Mouse (Mus musculus): ENCODE results near the gene Slc24a3.

The Slc24a3 gene

DNA sequence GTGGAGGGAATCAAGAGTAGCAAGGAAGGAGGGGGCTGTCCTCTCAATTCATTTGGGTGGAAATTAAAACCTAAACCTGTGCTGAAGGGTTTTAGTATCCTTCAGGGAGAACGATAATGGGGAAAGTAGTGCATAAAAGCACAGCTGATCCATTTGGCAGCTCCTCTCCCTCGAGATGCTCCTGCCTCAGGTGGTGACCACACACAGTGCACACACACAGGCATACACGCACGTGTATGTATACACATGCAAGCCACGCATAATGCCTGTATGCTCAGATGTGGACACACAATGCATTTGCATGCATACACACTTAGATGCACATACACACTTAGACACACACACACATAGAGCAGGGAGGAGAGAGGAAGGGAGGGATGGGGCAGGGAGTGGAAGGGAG, 206.2 kb downstream of the Slc24a3 start:
- DNase-seq, result no peak

DNA sequence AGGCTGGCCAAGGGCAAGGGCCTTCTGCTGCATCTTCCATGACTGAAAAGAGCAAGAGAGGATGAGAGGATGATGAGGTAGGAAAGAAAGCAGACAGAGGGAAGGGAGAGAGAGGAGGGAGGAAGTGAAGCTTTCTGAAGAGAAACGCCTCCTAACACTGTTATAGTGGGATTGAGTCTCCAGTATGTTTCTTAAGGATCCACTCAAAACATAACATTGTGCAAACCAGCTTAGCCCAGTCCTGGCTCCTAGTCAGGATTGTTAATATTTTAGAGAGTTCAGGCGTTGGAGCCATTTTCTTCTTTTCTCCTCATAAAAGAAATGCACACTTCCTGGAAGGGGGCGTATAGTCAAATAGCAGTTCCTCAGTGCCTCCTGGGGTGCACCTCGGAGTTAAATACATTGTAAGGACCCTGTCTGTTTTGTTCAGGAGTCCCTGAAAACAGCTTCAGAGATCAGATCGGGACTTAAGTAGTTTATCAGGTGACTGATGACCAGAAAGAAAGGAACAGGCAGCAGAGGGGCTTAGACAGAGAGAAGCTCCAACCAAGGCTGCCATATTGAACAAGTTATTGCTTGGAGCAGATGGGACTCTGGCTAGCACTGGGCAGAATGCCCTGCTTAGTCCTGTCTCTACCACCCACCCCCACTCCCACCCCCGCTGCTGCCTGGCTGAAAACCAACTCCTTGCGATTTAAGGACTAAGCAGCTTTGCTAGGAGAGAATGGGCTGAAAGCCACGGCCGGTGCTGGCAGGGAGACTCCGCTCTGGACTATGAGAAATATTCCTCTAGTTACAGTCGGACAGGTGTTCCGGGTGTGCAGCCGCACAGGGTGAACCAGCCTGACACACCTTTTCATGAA, 215.6 kb downstream of the Slc24a3 start:
- no peak for DNase-seq

DNA sequence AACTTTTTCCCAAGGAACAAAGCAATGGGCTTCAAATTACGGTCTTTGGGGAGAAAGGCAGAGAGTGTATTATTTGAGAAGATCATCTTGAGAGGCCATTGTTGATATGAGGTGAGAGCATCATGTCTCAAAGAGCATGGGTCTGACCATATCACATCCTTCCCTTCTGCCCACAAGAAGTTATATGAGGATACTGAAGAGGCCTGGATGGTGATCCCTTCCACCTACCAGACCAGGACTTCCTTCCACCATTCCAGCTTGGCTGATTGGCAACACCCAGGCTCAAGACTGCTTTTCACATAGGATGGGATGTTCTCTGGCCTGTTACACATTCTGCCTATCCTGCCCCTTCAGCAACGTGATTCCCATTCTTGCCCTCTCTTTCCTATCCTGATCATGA, 216.7 kb downstream of the Slc24a3 start:
- DNase-seq, result no peak

DNA sequence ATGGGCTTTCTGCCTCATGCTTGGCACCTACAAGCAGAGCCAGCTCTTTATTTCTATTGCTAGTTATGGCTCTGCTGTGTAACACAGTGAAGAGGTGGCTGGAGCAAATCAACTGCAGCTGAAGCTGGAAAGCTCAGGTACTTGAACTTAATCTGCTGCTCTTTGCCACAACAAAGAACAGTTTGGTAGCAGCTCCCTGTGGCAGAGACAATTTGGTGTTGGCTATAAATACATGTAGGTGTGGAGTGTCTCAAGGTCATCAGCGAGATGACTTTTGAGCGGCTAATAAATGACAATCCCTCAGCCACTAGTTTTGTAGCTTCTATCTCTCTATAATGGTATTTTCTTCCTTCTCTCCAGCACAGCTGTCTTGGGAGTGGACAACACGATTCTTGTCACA, 217.7 kb downstream of the Slc24a3 start:
- DNase-seq, result no peak

DNA sequence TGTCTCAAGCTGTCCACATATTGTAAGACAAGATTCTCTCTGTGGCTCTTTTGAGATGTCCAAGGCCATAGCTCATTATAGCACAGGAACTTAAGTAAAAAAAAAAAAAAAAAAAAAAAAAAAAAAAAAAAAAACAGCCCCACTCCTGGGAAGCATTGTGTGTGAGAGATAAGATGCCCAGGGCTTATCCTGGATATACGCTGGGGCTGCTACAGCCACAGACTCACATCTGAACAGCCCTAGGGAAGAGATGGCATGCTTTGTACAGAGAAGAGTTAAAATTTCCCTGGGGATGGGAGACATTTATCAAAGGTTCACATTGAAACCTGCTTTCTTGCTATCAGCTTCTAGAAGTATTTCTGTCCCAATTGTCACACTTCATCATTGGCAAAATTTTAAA, 218.2 kb downstream of the Slc24a3 start:
- no peak for DNase-seq

DNA sequence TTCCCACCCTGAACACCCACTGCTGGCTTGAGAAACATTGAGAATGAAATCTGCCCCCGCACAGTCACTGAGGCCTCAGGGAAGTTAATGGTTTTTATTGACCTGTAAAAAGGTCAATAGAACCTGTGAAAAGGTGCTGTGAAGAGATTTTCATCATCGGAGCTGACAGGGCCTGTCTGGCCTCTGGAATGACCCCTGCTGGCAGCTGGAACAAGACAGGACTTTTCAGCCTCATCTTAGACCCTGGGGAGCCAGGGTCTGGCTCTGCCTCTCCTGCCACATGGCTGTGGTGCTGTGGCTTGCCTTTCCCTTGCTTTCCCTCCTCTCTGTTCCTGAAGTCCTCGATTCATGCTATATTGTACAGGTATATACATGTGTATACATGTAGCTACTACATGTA, 228.2 kb downstream of the Slc24a3 start:
- no peak for DNase-seq

DNA sequence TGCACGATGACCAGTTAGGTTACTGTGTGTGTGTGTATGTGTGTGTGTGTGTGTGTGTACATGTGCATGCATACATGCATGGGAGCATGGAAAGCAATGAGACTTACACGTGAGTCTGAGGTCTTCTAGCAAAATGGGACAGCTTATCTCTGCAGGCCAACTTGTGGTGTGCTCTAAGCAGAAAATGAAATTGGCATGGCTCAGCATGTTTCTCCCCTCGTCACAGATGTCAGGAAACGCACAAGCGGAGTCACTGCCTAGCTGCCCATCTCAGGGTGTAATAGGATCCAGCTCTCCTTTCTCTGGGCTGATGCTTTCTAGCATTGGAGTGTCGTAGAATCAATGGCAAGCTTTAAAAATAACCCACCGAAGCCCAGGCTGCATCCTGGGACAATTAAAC, 229.0 kb downstream of the Slc24a3 start:
- DNase-seq, result no peak

DNA sequence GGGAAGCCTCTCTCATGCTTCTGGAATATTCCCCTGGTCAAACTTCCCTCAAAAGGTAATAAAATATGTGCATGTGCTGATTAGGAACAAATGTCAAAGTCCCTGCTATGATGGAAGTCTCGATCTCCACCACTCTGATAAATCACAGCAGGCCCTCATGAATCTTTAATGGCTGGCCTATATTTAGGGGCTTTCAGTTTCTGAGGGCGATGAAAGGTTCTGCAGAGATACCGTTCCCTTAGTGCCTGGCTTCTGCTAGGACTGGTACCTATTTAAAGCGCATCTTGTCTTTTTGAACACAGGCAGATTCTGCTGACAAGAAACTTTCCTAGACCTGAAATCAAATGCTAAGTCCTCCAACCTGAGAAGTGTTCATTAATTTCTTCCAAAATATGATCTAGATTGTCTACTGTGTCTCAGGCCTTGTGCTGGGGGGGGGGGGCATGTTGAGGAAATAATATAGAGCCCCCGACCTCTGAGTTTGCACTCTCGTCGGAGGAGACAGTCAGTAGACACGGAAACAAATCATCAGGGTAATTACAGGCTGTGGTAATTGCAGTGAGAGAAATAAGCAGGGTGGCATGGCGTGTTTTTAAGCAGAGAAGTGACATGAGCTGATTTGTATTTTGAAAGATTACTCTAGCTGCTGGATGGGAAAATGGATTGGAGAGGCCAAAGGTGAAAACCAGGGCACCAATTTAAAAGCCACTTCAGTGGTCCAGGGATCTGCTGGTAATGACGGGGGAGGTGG, 230.1 kb downstream of the Slc24a3 start:
- no peak for DNase-seq

DNA sequence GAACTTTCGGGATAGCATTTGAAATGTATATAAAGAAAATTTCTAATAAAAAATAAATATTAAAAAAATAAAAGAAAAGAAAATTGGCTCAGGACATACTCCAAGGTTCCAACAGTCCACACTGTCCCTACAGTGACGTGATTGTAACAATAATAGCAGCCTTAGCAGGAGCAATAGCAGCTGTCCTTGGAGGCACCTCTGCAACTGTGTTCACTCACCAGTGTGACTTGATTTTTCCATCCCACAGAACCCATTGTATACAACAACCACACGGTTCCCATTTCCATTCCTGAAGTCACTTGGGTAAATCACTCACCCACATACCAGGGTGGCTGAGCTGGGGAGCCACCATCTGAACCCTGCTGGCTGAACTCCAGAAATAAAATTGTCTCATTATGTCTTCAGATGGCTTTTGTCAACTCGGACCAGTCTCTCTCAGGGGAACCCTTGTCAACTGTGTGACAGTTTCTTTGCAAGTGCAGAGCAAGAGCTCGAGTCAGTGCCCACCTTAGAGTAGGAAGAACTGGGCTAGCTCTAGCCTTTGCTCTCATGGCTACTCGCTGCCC, 233.8 kb downstream of the Slc24a3 start:
- no peak for DNase-seq

DNA sequence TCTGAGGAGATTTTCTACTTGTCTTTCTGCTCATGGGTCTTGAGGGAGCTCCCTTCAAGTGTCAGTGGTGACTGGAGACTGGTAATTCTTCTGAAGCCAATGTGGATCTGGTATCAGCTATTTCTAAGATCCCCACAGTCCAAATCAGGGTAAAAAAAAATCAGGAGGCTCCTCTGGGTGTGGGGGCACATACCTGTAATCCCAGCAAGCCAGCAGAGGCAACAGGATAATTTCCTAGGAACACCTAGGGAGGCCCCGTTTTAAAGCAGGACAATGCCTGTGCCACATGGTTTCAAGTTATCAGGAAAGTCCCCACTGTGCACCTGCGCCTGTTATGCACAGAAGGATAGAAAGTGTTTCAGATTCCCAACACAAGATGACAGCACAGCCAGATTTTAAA, 234.4 kb downstream of the Slc24a3 start:
- no peak for DNase-seq

DNA sequence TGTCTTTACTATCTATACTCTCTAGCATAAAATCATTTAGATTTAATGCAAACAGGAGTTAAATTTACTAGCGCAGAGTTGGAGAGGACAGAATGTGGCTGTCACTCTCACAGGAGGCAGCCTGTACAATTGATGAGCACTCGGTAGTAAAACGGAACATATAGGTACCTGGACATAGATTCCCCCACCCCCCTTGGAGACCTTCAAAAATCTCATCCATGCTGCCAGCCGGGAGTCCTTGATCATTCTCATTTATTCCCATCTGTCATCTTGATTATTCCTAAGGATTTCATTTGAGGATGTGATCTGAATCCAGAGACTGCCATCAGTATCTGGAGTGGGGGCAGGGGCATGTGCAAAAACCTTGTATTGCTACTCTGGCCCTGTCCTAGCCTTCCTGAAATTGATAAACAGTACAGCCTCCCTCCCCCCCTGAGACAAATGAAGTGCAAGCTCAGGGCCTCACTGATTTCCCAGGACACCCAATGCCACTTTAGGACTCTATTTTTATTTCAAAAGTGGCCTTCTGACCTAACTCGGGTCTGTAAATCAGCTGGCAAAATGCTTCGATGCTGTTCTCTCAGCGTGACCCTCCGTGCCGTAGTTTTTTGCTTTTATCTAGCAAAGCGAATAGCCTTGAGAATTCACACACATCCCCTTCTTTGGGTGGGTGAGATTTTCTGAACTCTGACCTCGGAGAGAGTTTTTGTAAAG, 237.4 kb downstream of the Slc24a3 start:
- DNase-seq, result no peak

DNA sequence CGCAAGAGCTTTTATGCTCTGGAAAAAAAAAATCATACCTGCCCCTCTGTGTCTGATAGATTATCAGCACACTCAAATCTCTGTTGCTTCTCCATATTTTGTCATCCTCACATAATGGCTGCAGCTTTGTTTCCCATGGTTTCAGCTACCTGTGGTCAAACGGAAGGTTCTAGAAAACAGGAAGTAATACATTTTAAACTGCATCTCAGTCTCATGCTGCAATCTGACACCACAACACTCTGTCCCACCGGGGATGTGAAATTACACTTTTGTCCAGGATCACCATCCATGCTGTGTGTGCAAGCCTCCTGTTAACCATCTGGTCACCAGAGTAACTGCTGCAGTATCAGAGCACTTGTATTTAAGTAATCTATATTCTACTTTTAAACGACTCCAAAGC, 238.2 kb downstream of the Slc24a3 start:
- no peak for DNase-seq

DNA sequence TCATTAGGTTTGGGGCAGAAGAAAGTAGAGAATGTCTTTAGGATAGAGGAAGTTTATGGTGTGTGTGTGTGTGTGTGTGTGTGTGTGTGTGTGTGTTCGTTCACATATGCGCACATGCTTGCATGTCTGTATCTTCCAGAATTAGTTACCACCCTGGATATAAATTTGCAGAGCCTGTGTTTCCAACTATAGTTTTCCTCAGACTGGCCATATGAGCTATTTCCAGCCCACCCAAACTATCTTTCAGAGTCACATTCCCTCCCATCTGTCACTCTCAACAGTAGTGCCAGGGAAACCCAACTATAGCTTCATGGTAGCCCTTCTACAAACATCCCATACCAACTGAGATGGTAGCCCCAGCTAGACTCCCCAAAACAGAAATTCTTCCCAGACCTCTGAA, 250.2 kb downstream of the Slc24a3 start:
- DNase-seq, result no peak

DNA sequence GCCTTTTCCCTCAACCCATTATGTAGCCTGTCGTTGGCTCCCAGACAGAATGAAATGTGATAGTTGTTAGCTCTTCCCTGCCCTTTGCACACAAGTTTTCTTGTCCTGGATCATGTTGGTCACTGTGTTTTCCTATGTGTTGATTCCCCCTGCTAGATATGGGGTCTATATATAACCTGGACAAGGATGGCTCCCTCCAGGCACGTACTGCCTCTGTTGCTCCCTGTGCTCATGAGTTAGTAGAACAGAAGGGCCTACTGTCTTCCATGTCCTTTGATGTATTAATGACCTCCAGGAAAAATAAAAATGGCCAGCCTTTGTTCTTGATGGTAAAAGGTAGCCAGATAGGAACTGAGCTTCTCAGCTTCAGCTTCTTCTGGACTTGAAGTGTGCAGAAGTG, 251.5 kb downstream of the Slc24a3 start:
- no peak for DNase-seq

DNA sequence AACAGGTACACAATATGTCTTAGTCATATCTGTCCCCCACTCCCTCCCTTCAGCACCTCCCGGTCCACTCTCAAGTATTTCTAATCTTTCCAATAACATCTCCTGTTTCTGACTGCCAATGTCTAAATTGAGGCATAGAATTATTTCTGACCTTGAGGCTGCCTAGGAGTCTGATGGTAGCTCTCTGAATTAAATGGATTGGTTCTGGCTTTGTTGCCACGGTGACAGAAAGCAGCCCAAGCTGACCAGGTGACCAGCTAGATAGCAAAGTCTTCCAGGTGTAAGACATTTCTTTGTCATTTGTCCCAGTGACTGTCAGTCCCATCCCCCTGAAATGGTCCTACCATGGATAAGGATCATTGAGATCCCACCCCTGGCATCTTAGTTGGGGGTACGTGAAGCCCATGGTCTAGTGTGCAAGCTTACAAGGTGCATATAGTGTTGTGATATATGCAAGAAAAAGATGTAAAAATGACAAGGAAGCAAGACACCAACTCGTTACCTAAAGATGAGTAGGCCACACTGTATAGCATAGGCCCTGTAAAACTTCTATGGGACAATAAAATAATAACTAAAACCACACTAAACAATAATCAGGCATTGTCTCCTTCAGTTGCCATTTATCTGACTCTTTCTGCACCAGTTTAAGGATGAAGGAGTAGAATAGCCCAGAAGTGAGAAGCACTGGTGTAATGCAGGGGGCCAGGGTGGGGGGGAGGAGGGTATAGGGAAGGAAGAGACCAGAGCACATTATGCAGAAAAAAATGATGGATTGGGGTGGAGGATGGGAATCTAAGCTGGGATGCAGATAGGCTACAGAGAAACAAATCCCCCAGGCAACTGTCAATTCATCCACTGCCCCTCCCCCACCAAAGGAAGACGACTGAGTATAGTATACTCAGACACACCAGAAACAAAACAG, 253.7 kb downstream of the Slc24a3 start:
- DNase-seq, result no peak

DNA sequence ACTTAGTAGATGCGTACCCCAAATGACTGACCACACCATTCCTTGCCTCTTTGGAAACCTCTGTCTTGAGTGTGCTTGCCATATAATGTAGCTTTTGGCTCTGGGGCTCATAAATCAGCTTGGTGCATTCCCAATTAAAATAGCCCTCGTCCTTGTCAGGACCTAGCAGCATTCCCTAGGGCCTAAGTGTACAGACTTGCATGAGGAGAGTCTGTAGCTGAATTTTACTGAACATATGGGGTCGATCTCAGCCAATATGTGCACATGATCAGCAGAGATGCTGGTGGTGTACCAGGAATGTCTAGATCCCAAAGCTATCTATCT, 254.3 kb downstream of the Slc24a3 start:
- DNase-seq, result no peak

DNA sequence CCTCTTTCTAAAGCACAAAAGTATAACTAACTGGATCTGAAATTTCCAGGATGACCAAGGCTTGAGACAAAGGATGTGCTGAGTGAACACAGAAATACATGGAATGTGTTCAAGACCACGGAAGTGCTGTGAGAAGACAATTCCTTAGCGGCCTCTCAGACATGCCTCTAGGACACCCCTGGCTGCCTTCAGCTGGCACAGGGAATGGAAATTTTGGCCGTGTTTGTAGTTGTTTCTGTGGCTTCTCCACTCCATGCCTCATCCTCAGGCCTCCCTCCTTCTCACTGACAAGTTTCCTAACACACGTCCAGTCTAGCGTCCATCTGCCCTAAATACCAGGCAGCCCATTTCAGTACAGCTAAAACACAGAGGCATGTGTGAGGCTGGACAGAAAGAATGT, 262.4 kb downstream of the Slc24a3 start:
- no peak for DNase-seq

DNA sequence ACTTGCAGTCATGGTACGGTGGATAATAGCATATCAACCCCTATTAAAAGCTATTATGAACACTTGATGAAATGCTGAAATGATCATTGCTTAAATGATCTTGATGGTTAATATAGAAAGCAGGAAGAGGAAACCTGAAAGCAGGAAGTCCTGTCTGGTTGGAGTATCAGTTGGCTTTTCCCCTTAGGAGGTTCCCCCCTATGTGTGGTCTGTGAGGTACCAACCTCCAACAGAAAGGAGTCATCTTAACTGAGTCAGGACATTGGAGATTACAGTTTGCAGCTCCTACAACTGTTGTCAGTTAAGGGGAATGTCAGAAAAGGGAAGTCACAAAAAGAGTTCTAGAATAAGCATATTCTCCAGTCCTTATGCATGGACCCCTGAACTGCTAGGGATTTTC, 266.5 kb downstream of the Slc24a3 start:
- no peak for DNase-seq

DNA sequence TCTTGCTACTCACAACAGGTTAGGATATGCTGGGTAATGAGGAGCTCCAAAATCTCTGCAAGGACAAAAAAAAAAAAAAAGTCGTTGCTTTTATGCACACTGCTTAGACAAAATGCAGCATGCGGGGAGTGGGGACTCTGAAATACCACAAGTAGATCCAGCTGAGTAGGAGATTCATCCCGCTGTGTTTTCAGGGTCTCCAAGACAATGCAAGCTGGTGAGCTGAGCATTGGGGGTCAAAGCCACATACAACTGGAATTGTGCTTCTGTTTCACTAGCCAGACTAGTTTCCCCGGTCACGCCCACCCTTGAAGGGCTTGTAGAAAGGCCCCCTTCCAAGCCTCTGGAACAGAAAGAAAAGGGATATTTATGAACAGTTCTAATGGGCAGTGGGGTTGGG, 270.8 kb downstream of the Slc24a3 start:
- no peak for DNase-seq

DNA sequence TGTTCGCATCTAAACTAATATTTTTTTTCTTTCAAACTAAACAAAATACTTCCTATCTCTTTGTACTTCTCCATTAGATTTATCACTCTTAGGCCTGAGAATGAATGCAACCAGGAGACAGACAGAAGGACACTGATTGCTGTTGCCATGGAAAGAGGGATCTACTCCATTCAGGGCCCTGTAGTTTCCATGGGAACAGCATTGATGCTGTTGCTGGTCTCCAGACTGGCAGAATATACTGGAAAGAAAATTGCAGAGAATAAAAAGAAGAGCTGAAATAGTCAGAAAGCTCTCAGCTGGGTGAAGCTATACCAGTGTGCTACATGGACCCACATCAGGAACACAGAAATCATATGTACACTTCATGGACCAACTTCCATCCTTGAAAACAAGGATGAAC, 272.2 kb downstream of the Slc24a3 start:
- DNase-seq, result no peak

DNA sequence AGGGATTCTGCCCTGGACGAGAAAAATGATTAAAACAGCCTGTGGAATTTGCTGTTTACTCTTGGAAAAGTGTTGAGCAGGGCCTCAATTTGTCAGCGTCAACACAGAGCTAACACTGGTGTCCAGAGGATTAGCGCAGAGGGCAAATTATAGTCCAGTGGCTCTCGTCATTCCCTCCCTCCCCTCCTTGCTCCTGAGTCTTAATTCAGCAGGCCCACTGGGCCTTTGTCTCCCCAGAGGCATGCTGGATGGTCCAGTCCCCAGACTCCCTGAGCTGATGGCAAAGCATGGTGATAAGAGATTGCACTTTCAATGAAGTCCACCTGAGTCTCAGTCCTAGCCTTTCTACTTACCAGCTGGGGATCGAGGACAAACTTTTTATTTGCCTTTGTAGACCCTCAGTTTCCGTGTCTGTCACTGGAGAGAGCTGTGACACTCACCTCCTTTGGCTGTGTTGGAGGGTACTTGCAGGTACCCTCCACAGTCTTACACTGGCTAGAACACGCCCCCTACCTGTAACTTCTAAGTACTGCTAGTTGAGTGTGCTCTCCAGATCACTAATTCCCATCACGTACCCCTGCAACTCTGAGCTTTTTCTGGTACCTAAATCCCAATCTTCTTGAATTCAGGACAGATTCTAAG, 289.7 kb downstream of the Slc24a3 start:
- no peak for DNase-seq

DNA sequence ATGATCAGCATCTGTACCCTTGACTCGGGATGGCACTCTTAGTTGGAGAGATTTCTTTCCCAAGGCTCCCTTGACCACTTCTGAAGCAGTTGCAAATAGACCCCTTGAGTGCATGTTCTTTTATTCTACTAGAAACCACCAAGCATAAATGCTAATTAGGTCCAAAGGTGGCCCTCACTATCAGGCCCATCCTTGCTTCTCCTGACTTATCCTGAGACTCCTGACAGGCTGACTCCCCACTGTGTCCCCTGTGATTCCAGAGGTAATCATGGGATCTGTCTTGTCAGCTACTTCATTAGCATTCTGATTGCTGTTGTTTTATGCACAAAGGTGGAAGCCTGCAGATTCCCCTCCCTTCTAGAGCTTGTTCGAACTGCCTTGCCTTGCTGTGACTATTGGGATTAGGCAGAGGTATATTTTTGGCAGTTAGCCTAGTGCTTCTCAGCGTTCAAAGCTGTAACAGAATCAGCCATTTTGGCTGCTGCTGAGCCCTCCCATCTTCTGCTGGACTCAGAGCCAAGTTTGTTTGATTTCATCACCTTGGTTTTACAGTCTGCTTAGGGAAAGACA, 293.4 kb downstream of the Slc24a3 start:
- no peak for DNase-seq
